Mouse (Mus musculus): ENCODE data around the gene Fam76a. TPM values are rescaled to one million over a fixed set of nuclear protein-coding genes. Genes with fewer than 3 reads are reported as not detected.
A peak's percentile ranks its signal among the peaks of the same experiment; 100 is the strongest.

Fam76a gene
- total RNA-seq (2021) = 10 to 100 TPM; 29.5 to 45.1 TPM
- polyA plus RNA-seq (2012; rRNA removed) = 13.3 and 16.3 TPM in 2 replicates
- long read RNA-seq, transcript Fam76a-201 (9 exons, 3,053 nt) = major isoform, 19 of 23 reads
- long read RNA-seq, partial matches to known transcripts = 1 of 23 reads
- long read RNA-seq, other reads (novel, unspliced or antisense) = 0 of 23 reads

GRCm38 (mm10) chr4:132922558-132923008 lies at the start of gene Fam76a:
Gene Fam76a (minus strand): TSS chr4:132922558.
- H3K27me3 ChIP-seq (ENCODE audit: control insufficient read depth, insufficient read depth, low read length) = no peaks in the 10 kb centered on the region
- intact Hi-C loops (cut with DNase I) = loop anchor here (1.0 to 5.0 kb wide), 2 partner anchors 38 to 80 kb away; partner anchors contain the start of genes Ppp1r8 and Stx12

GRCm38 (mm10) chr4:132972101-132972500 lies 49.7 kb upstream of the Fam76a start:
- Histone ChIP-seq H3K27ac (no peak overlapping the region), H3K4me3 (no peak overlapping the region), H3K27me3 (ENCODE audit: control insufficient read depth, insufficient read depth, low read length) (no peaks in the 10 kb centered on the region), H3K36me3 (ENCODE audit: control insufficient read depth, insufficient read depth, low read length) (no peaks in the 10 kb centered on the region), H3K79me2 (replicated peaks; ENCODE audit: control insufficient read depth, insufficient read depth, low read length) (no peaks in the 10 kb centered on the region), H3K9ac (ENCODE audit: low read depth, low read length) (no peak overlapping the region), H3K4me1 (ENCODE audit: control insufficient read depth, insufficient read depth, low read length) (peaks cover 6% of the 10 kb centered on the region)
- 79% methylated on average over 3 of the region's 3 CpGs for WGBS
- DNase-seq = no peak
- no peak for TF ChIP-seq POLR2A (IDR thresholded peaks at IDR 0.05; ENCODE audit: insufficient read depth, low read depth, low read length)
- TF ChIP-seq EP300 (IDR thresholded peaks at IDR 0.05; ENCODE audit: insufficient read depth, low read depth, low read length) = no peak
- TF ChIP-seq CTCF (IDR thresholded peaks at IDR 0.05) = no peak
- intact Hi-C loops (cut with DNase I) = no loop called here

More at GRCm38 (mm10) chr4:132922558-132923008, at the start of gene Fam76a:
- Histone ChIP-seq H3K27ac (peak within 1 kb of the TSS; percentile 99), H3K4me1 (ENCODE audit: control insufficient read depth, insufficient read depth, low read length) (peaks cover 4% of the 10 kb centered on the region), H3K79me2 (replicated peaks; ENCODE audit: control insufficient read depth, insufficient read depth, low read length) (no peaks in the 10 kb centered on the region), H3K36me3 (ENCODE audit: control insufficient read depth, insufficient read depth, low read length) (no peaks in the 10 kb centered on the region), H3K9ac (ENCODE audit: low read depth, low read length) (peak within 1 kb of the TSS; percentile 99), H3K4me3 (peak within 1 kb of the TSS; percentile 80)
- peak; percentile 100 for DNase-seq
- under 1% methylated on average over 53 of the region's 53 CpGs for WGBS
- peak; percentile 97 for TF ChIP-seq POLR2A (IDR thresholded peaks at IDR 0.05; ENCODE audit: insufficient read depth, low read depth, low read length)
- no peak for TF ChIP-seq CTCF (IDR thresholded peaks at IDR 0.05)
- no peak; the same call in 1 of the 2 replicates for TF ChIP-seq EP300 (IDR thresholded peaks at IDR 0.05; ENCODE audit: insufficient read depth, low read depth, low read length)

DNA sequence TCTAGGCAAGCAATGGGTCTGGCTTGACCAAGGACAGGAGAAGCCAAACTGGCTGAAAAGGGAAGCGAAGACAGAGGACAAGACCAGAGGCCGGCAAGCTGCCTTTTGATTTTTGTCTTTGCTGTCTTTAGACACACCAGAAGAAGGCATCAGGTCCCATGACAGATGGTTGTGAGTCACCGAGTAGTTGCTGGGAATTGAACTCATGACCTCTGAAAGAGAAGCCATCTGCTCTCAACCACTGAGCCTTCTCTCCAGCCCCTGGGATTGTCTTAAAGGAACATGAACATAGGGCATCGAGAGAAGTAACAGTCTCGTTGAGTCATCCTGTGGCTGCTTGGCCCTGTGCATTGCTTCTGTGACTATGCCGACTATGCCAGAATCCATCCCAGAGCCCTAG lies 49.2 kb upstream of the Fam76a start:
- H3K36me3 ChIP-seq (ENCODE audit: control insufficient read depth, insufficient read depth, low read length) = no peaks in the 10 kb centered on the region
- no peak overlapping the region for H3K9ac ChIP-seq (ENCODE audit: low read depth, low read length)
- H3K4me3 ChIP-seq = no peak overlapping the region
- H3K27me3 ChIP-seq (ENCODE audit: control insufficient read depth, insufficient read depth, low read length) = no peaks in the 10 kb centered on the region
- H3K79me2 ChIP-seq (replicated peaks; ENCODE audit: control insufficient read depth, insufficient read depth, low read length) = no peaks in the 10 kb centered on the region
- intact Hi-C loops (cut with DNase I) = no loop called here
- no peak overlapping the region for H3K27ac ChIP-seq
- WGBS = 58% methylated on average over 6 of the region's 6 CpGs
- H3K4me1 ChIP-seq (ENCODE audit: control insufficient read depth, insufficient read depth, low read length) = peaks cover 3% of the 10 kb centered on the region
- TF ChIP-seq EP300 (IDR thresholded peaks at IDR 0.05; ENCODE audit: insufficient read depth, low read depth, low read length) = no peak
- DNase-seq = no peak

DNA sequence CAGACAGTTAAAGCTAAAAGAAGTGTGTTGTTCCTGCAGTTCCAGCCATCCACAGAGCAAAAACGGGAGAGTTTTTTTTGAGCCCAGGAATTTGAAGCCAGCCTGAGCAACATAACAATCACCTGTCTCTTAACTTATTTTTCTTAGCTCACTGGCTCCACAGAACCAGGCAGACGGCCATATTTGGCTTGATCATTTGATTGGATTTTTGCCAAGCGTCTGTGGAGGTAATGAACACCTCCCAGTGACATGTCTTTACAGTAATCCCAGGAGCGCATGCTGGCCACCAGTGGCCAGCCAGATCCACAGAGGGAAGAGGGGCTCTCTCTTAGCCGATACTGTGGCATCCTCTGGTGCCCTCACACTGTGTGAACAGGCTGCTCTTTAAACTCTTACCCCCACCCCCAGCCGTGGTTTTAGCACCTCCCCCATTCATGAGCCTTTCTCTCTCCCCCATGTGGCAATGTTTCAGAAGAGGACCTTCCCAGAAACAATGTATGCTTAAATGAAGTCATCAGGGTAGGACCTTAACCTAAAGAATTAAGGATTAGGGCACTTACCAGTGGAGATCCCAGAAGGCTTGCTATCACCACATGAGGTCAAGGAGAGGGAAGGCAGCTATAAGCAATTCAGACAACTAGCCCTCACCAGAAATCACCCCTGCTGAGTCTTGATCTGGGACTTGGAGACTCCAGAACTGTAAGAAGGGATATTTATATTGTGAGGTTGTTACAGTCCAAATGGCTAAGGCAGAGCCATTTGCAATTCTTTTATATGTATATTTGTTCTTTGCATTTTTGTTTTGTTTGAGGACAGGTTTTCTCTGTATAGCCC lies 46.0 kb upstream of the Fam76a start:
- H3K79me2 ChIP-seq (replicated peaks; ENCODE audit: control insufficient read depth, insufficient read depth, low read length) = no peaks in the 10 kb centered on the region
- H3K9ac ChIP-seq (ENCODE audit: low read depth, low read length) = no peak overlapping the region
- intact Hi-C loops (cut with DNase I) = no loop called here
- H3K36me3 ChIP-seq (ENCODE audit: control insufficient read depth, insufficient read depth, low read length) = no peaks in the 10 kb centered on the region
- WGBS = 50% methylated on average over 6 of the region's 6 CpGs
- H3K4me1 ChIP-seq (ENCODE audit: control insufficient read depth, insufficient read depth, low read length) = no peaks in the 10 kb centered on the region
- DNase-seq = no peak
- H3K4me3 ChIP-seq = no peak overlapping the region
- TF ChIP-seq EP300 (IDR thresholded peaks at IDR 0.05; ENCODE audit: insufficient read depth, low read depth, low read length) = no peak
- TF ChIP-seq CTCF (IDR thresholded peaks at IDR 0.05) = no peak
- no peak for TF ChIP-seq POLR2A (IDR thresholded peaks at IDR 0.05; ENCODE audit: insufficient read depth, low read depth, low read length)
- no peaks in the 10 kb centered on the region for H3K27me3 ChIP-seq (ENCODE audit: control insufficient read depth, insufficient read depth, low read length)
- no peak overlapping the region for H3K27ac ChIP-seq

DNA sequence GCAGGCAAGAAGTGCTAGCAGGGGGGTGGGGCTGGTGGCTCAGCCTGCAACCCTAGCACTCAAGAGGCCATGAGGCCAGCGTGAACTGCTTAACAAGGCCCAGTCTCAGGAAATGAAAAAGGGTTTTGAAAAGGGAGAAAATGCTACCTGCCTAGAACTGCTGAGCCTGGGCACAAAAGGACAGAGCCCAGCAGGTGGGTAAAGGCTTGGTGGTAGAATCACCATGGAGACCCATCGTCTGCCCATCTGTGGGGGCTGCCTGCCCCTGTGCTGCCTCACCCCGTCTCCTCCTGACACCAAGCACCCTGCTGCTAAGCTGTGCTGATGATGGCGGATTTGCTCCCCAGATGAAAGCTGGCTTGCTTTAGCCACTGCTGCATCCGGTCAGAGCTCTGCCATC lies 42.1 kb upstream of the Fam76a start:
- 88% methylated on average over 5 of the region's 5 CpGs for WGBS
- Histone ChIP-seq H3K36me3 (ENCODE audit: control insufficient read depth, insufficient read depth, low read length) (no peaks in the 10 kb centered on the region), H3K4me3 (no peak overlapping the region), H3K4me1 (ENCODE audit: control insufficient read depth, insufficient read depth, low read length) (peaks cover 22% of the 10 kb centered on the region), H3K27me3 (ENCODE audit: control insufficient read depth, insufficient read depth, low read length) (no peaks in the 10 kb centered on the region), H3K9ac (ENCODE audit: low read depth, low read length) (no peak overlapping the region), H3K27ac (no peak overlapping the region), H3K79me2 (replicated peaks; ENCODE audit: control insufficient read depth, insufficient read depth, low read length) (no peaks in the 10 kb centered on the region)
- DNase-seq = no peak
- TF ChIP-seq CTCF (IDR thresholded peaks at IDR 0.05) (no peak), EP300 (IDR thresholded peaks at IDR 0.05; ENCODE audit: insufficient read depth, low read depth, low read length) (no peak), POLR2A (IDR thresholded peaks at IDR 0.05; ENCODE audit: insufficient read depth, low read depth, low read length) (no peak)
- intact Hi-C loops (cut with DNase I) = no loop called here

GRCm38 (mm10) chr4:132964064-132964463 lies 41.7 kb upstream of the Fam76a start:
- no peak for DNase-seq
- no peak overlapping the region for H3K27ac ChIP-seq
- H3K4me3 ChIP-seq = no peak overlapping the region
- H3K27me3 ChIP-seq (ENCODE audit: control insufficient read depth, insufficient read depth, low read length) = no peaks in the 10 kb centered on the region
- intact Hi-C loops (cut with DNase I) = no loop called here
- WGBS = 89% methylated on average over 3 of the region's 3 CpGs
- no peak for TF ChIP-seq POLR2A (IDR thresholded peaks at IDR 0.05; ENCODE audit: insufficient read depth, low read depth, low read length)
- no peak for TF ChIP-seq EP300 (IDR thresholded peaks at IDR 0.05; ENCODE audit: insufficient read depth, low read depth, low read length)
- peaks cover 27% of the 10 kb centered on the region for H3K4me1 ChIP-seq (ENCODE audit: control insufficient read depth, insufficient read depth, low read length)
- H3K79me2 ChIP-seq (replicated peaks; ENCODE audit: control insufficient read depth, insufficient read depth, low read length) = no peaks in the 10 kb centered on the region
- no peak overlapping the region for H3K9ac ChIP-seq (ENCODE audit: low read depth, low read length)
- no peaks in the 10 kb centered on the region for H3K36me3 ChIP-seq (ENCODE audit: control insufficient read depth, insufficient read depth, low read length)
